Mouse (Mus musculus): ENCODE data around the gene Ell3.
"Not testable (repeated sequence)": the region's sequence is repeated elsewhere in the genome, so short reads cannot be mapped to it uniquely, and the experiment has no call there.

Gene Ell3

GRCm38 (mm10) chr2:121444178-121444577 is at the start of gene Ell3:
TSS of gene Ell3 (minus strand) at chr2:121444278.
- DNase-seq (ENCODE audit: low read depth, low spot score): no peak

- not testable (repeated sequence) for DNase-seq (ENCODE audit: low read depth, low spot score)
These were observed 40.3 kb upstream of the Ell3 start for GRCm38 (mm10) chr2:121484403-121484802.

- DNase-seq (ENCODE audit: low read depth, low spot score): no peak
These were observed 39.5 kb upstream of the Ell3 start for GRCm38 (mm10) chr2:121483576-121483975.

GRCm38 (mm10) chr2:121480916-121481315 is 36.8 kb upstream of the Ell3 start:
- not testable (repeated sequence) for DNase-seq (ENCODE audit: low read depth, low spot score)

- no peak for DNase-seq (ENCODE audit: low read depth, low spot score)
These were observed 36.4 kb upstream of the Ell3 start for GRCm38 (mm10) chr2:121480498-121480897.

- DNase-seq (ENCODE audit: low read depth, low spot score): no peak
These were observed 33.6 kb upstream of the Ell3 start for GRCm38 (mm10) chr2:121477491-121478266.

- not testable (repeated sequence) for DNase-seq (ENCODE audit: low read depth, low spot score)
These were observed 31.2 kb upstream of the Ell3 start for GRCm38 (mm10) chr2:121475306-121475705.

- DNase-seq (ENCODE audit: low read depth, low spot score): no peak
These were observed 30.1 kb upstream of the Ell3 start for GRCm38 (mm10) chr2:121474180-121474535.

- peak; percentile 83 for DNase-seq (ENCODE audit: low read depth, low spot score)
These were observed 29.5 kb upstream of the Ell3 start, which contains the start of gene Mfap1b for GRCm38 (mm10) chr2:121473301-121474179. TSS of gene Mfap1b (minus strand) at chr2:121474067.

- not testable (repeated sequence) for DNase-seq (ENCODE audit: low read depth, low spot score)
These were observed 28.7 kb upstream of the Ell3 start for GRCm38 (mm10) chr2:121472783-121473182.

GRCm38 (mm10) chr2:121468982-121469381 is 24.9 kb upstream of the Ell3 start:
- not testable (repeated sequence) for DNase-seq (ENCODE audit: low read depth, low spot score)

GRCm38 (mm10) chr2:121460071-121460470 is 16.0 kb upstream of the Ell3 start:
- no peak for DNase-seq (ENCODE audit: low read depth, low spot score)

GRCm38 (mm10) chr2:121456692-121457642 is 12.9 kb upstream of the Ell3 start, which contains the start of gene Serinc4:
TSS of gene Serinc4 (minus strand) at chr2:121456781.
- peak; percentile 76 for DNase-seq (ENCODE audit: low read depth, low spot score)

GRCm38 (mm10) chr2:121455534-121455933 is 11.5 kb upstream of the Ell3 start:
- DNase-seq (ENCODE audit: low read depth, low spot score): no peak

- DNase-seq (ENCODE audit: low read depth, low spot score): no peak
These were observed 9.8 kb upstream of the Ell3 start for GRCm38 (mm10) chr2:121453917-121454316.

GRCm38 (mm10) chr2:121452990-121453389 is 8.9 kb upstream of the Ell3 start, which contains the start of gene Hypk:
TSS of gene Hypk (plus strand) at chr2:121453290.
- no peak for DNase-seq (ENCODE audit: low read depth, low spot score)

- DNase-seq (ENCODE audit: low read depth, low spot score): no peak
These were observed 8.3 kb upstream of the Ell3 start for GRCm38 (mm10) chr2:121452361-121452760.

- no peak for DNase-seq (ENCODE audit: low read depth, low spot score)
These were observed 6.0 kb upstream of the Ell3 start for GRCm38 (mm10) chr2:121450093-121450492.

- no peak for DNase-seq (ENCODE audit: low read depth, low spot score)
These were observed 5.5 kb upstream of the Ell3 start for GRCm38 (mm10) chr2:121449545-121450011.

- peak; percentile 96 for DNase-seq (ENCODE audit: low read depth, low spot score)
These were observed 4.9 kb upstream of the Ell3 start, which contains the start of gene Serf2 for GRCm38 (mm10) chr2:121448739-121449535. TSS of gene Serf2 (plus strand) at chr2:121449195.
